Mouse (Mus musculus) forebrain, embryonic 11.5 days (tissue): ENCODE data around the gene Xrcc5. TPM values are rescaled to one million over a fixed set of nuclear protein-coding genes. Genes with fewer than 3 reads are reported as not detected.

Experiments used
- ATAC-seq: fragments of 200-750 bp; cut with Nextera tagmentation; replicated peaks from 2 replicates; pipeline ENCODE4 v1.8.0; 2017; ENCODE audit warnings: moderate TSS enrichment; ENCODE audit not compliant: low FRiP score
- DNase-seq: peaks from one replicate; pipeline ENCODE4 v3.0.0-alpha.2; 2017; ENCODE audit warnings: low spot score
- H3K27ac ChIP-seq: fragments of 300-500 bp; sonication (generic); 2 replicates; pipeline ENCODE4 v1.5.1; 2014; ENCODE audit warnings: low read depth, low read length
- H3K27me3 ChIP-seq: fragments of 300-500 bp; sonication (generic); 2 replicates; pipeline ENCODE4 v1.6.1; 2014; ENCODE audit warnings: mild to moderate bottlenecking, low read length, mixed read lengths; ENCODE audit not compliant: control insufficient read depth, insufficient read depth
- H3K36me3 ChIP-seq: fragments of 300-500 bp; sonication (generic); 2 replicates; pipeline ENCODE4 v1.6.1; 2014; ENCODE audit warnings: mild to moderate bottlenecking, low read length, moderate library complexity, mixed read lengths; ENCODE audit not compliant: control insufficient read depth, insufficient read depth
- H3K4me1 ChIP-seq: fragments of 300-500 bp; sonication (generic); replicated peaks from 2 replicates; pipeline ENCODE4 v1.6.1; 2014; ENCODE audit warnings: low read length, mixed read lengths; ENCODE audit not compliant: control insufficient read depth, insufficient read depth
- H3K4me2 ChIP-seq: fragments of 300-500 bp; sonication (generic); 2 replicates; pipeline ENCODE4 v1.6.1; 2014; ENCODE audit warnings: low read depth, mild to moderate bottlenecking, low read length, moderate library complexity, mixed read lengths; ENCODE audit not compliant: severe bottlenecking
- H3K4me3 ChIP-seq: fragments of 300-500 bp; sonication (generic); 2 replicates; pipeline ENCODE4 v1.5.1; 2014; ENCODE audit warnings: low read depth, low read length
- H3K9ac ChIP-seq: fragments of 300-500 bp; sonication (generic); 2 replicates; pipeline ENCODE4 v1.6.1; 2014; ENCODE audit warnings: low read length
- H3K9me3 ChIP-seq: fragments of 300-500 bp; sonication (generic); 2 replicates; pipeline ENCODE4 v1.6.1; 2016; ENCODE audit warnings: low read length, mixed read lengths; ENCODE audit not compliant: control insufficient read depth
- WGBS: fragments of 180-500 bp; shearing (Covaris S2); extraction: QIAGEN DNeasy Blood & Tissue Kit; methylation state at CpG from one replicate; pipeline ENCODE4 v1.1.7; 2014; 5-methylcytosine and 5-hydroxymethylcytosine counted together
- polyA plus RNA-seq: library from polyadenylated mRNA; unstranded; fragments of >200 nt; fragmentation: Nextera tagmentation; extraction: Ambion mirVana; gene quantifications from 2 replicates; pipeline ENCODE4 v1.2.1, GENCODE M21; 2014

The Xrcc5 gene
- polyA plus RNA-seq, 1 experiment from 2014 or later = 53.3 TPM

GRCm38 (mm10) chr1:72426456-72426855 lies 119.2 kb downstream of the Xrcc5 start:
- 91% methylated on average over 4 of the region's 4 CpGs for WGBS

GRCm38 (mm10) chr1:72428526-72428925 lies 121.3 kb downstream of the Xrcc5 start:
- H3K4me2 ChIP-seq = no peak overlapping the region
- no peak overlapping the region for H3K9ac ChIP-seq
- H3K4me1 ChIP-seq = no peaks in the 10 kb centered on the region
- no peak overlapping the region for H3K27ac ChIP-seq
- DNase-seq (no peak), ATAC-seq (no peak)
- no peaks in the 10 kb centered on the region for H3K36me3 ChIP-seq
- no peaks in the 10 kb centered on the region for H3K9me3 ChIP-seq
- WGBS = 83% methylated on average over 8 of the region's 8 CpGs
- no peak overlapping the region for H3K4me3 ChIP-seq
- H3K27me3 ChIP-seq = no peaks in the 10 kb centered on the region

More at GRCm38 (mm10) chr1:72426456-72426855, 119.2 kb downstream of the Xrcc5 start:
- no peaks in the 10 kb centered on the region for H3K27me3 ChIP-seq
- H3K9me3 ChIP-seq = no peaks in the 10 kb centered on the region
- no peaks in the 10 kb centered on the region for H3K36me3 ChIP-seq
- H3K4me1 ChIP-seq = no peaks in the 10 kb centered on the region
- H3K4me2 ChIP-seq = no peak overlapping the region
- ATAC-seq (no peak), DNase-seq (no peak)
- H3K9ac ChIP-seq = no peak overlapping the region
- no peak overlapping the region for H3K4me3 ChIP-seq
- no peak overlapping the region for H3K27ac ChIP-seq

DNA sequence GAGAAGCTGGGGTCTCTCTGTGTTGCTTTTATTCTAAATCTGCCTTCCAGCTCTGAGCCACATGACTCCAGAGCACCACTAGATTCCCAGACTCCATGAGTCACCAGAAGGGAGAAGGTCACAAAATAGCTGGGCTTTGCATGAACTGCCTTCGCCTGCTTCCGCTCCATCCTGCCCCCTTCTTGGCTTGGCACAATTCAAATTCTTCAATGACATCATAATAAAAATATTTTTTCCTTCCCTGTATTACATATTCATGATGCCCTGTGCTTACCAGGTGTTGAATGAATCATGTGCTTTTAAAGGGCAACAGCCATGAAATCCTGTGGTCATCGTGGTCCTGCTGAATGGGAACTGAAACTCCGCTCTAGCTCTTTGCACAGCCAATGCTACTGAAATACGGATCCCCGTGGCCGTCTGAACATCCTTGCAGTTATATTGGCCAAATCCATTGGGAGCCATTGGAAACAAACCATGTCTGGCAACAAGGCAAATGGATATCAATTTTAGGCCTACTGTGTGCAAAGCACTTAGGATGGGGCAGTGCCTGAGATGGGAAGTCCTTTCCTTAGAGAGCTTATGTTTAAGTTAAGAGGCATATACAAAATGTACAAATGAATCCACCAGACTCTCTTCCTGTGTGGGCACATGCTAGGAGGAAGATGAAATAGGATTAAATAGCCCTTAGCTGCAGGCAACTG lies 122.0 kb downstream of the Xrcc5 start:
- ATAC-seq (no peak), DNase-seq (no peak)
- Histone ChIP-seq H3K36me3 (no peaks in the 10 kb centered on the region), H3K27me3 (no peaks in the 10 kb centered on the region), H3K4me2 (no peak overlapping the region), H3K4me1 (no peaks in the 10 kb centered on the region), H3K9me3 (no peaks in the 10 kb centered on the region), H3K4me3 (no peak overlapping the region), H3K27ac (no peak overlapping the region), H3K9ac (no peak overlapping the region)
- 93% methylated on average over 7 of the region's 7 CpGs for WGBS

- Histone ChIP-seq H3K4me1 (no peaks in the 10 kb centered on the region), H3K9me3 (no peaks in the 10 kb centered on the region), H3K36me3 (no peaks in the 10 kb centered on the region), H3K9ac (no peak overlapping the region), H3K4me2 (no peak overlapping the region), H3K4me3 (no peak overlapping the region), H3K27me3 (no peaks in the 10 kb centered on the region), H3K27ac (no peak overlapping the region)
- ATAC-seq (no peak), DNase-seq (no peak)
- 100% methylated on average over 1 of the region's 1 CpGs for WGBS
Observed at GRCm38 (mm10) chr1:72432579-72432978, 125.4 kb downstream of the Xrcc5 start.

GRCm38 (mm10) chr1:72434510-72434909 lies 127.3 kb downstream of the Xrcc5 start:
- Histone ChIP-seq H3K36me3 (no peaks in the 10 kb centered on the region), H3K9ac (no peak overlapping the region), H3K9me3 (no peaks in the 10 kb centered on the region), H3K27me3 (no peaks in the 10 kb centered on the region), H3K4me1 (no peaks in the 10 kb centered on the region), H3K27ac (no peak overlapping the region), H3K4me2 (no peak overlapping the region), H3K4me3 (no peak overlapping the region)
- no peak for DNase-seq
- 60% methylated on average over 3 of the region's 3 CpGs for WGBS
- ATAC-seq = no peak

DNA sequence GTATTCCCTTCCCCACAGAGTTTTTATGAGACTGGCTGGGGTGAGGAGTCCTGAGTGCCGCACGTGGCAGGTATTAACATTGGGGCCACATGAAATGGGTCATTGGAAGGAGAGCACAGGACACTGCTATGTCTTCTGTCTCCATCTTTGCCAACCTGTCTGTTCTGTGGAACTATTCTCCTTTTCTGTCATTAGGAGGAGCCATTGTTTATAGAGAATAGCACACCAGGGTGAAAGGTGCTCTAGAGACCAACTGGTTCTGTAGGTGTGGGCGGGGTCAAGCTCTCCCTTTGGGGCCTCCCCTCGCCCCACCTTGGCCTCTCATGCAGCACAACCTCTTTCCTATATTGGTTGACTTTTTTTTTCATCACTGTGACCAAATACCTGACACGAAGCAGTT lies 129.7 kb downstream of the Xrcc5 start:
- no peak overlapping the region for H3K27ac ChIP-seq
- H3K4me1 ChIP-seq = no peaks in the 10 kb centered on the region
- WGBS = 73% methylated on average over 5 of the region's 5 CpGs

GRCm38 (mm10) chr1:72439146-72439545 lies 131.9 kb downstream of the Xrcc5 start:
- H3K4me2 ChIP-seq = no peak overlapping the region
- H3K36me3 ChIP-seq = no peaks in the 10 kb centered on the region
- 84% methylated on average over 8 of the region's 8 CpGs for WGBS
- H3K4me1 ChIP-seq = no peaks in the 10 kb centered on the region
- no peaks in the 10 kb centered on the region for H3K27me3 ChIP-seq
- no peaks in the 10 kb centered on the region for H3K9me3 ChIP-seq
- no peak overlapping the region for H3K9ac ChIP-seq
- ATAC-seq (no peak), DNase-seq (no peak)
- no peak overlapping the region for H3K27ac ChIP-seq
- no peak overlapping the region for H3K4me3 ChIP-seq

More for the DNA sequence above, 129.7 kb downstream of the Xrcc5 start:
- DNase-seq (no peak), ATAC-seq (no peak)
- Histone ChIP-seq H3K9ac (no peak overlapping the region), H3K36me3 (no peaks in the 10 kb centered on the region), H3K4me2 (no peak overlapping the region), H3K27me3 (no peaks in the 10 kb centered on the region), H3K4me3 (no peak overlapping the region), H3K9me3 (no peaks in the 10 kb centered on the region)

- Histone ChIP-seq H3K27ac (no peak overlapping the region), H3K4me2 (no peak overlapping the region), H3K36me3 (no peaks in the 10 kb centered on the region), H3K4me3 (no peak overlapping the region), H3K27me3 (no peaks in the 10 kb centered on the region), H3K9me3 (no peaks in the 10 kb centered on the region), H3K9ac (no peak overlapping the region), H3K4me1 (no peaks in the 10 kb centered on the region)
- ATAC-seq (no peak), DNase-seq (no peak)
- 94% methylated on average over 2 of the region's 2 CpGs for WGBS
Observed at GRCm38 (mm10) chr1:72442747-72443146, 135.5 kb downstream of the Xrcc5 start.
